Mouse (Mus musculus): ENCODE results near the gene Myh13. TPM values are rescaled to one million over a fixed set of nuclear protein-coding genes. Genes with fewer than 3 reads are reported as not detected.
A peak's percentile ranks its signal among the peaks of the same experiment; 100 is the strongest.

Myh13 gene
- under 1 TPM; 0.22 to 0.30 TPM for total RNA-seq (2021)
- long read RNA-seq, experiment 1, result 0 reads
- long read RNA-seq, experiment 2, partial matches to known transcripts, result 1 of 1 reads
- long read RNA-seq, experiment 2, other reads (novel, unspliced or antisense), result 0 of 1 reads

DNA sequence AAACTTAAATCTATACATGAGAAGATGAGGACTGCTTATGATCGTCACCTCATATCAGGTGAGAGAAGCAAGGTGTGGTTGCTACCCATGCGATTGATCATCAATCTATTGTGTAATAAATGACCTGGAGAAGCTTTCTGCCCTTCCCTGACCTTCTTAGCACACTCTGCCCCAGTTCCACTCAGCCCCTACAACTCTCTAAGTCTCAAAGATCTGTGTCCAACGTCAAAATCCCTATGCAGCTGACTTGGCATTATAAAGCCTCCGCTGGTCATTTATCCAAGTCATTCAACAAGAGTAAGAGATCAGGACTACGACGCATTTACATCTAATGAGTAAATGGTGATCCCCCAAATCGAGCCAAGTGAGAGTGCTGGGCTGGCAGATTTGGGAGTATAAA, at the start of gene Myh13:
TSS of gene Myh13 (plus strand) at position 301 of the 400 bp plus-strand sequence.
- no peak for DNase-seq (ENCODE audit: low spot score in 2 of 2)
- intact Hi-C loops (cut with DNase I), result no loop called here

DNA sequence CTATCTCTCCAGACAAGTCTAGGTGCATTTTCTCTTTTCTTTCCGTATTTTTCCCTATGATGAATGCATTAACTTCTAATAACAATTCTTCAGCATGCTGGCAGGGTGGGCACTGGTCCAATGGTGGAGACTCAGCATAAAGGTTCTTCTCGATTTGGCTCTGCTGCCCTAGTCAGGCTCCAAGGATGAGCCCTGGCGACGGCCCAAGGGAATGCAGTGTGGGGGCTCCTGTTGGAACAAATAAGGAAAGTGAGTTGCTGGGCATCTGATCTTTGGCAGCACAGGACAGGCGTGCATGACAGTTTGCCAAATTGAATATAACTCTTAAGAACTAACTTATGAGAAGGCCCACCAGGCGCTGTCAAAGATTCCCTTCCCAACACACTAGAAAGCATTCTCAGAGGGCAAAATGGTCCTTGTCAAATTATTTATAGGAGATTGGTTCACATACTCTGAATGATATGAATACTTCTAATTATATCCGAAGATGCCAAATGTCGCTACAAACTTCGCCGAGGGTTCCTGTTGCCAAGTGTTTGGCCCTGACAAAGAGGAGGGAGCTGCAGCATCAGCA, 44.8 kb upstream of the Myh13 start, which contains the start of gene Myh8:
TSS of gene Myh8 (plus strand) at position 524 of the 574 bp plus-strand sequence.
- intact Hi-C loops (cut with DNase I), result no loop called here
- no peak for DNase-seq (ENCODE audit: low spot score in 2 of 2)

DNA sequence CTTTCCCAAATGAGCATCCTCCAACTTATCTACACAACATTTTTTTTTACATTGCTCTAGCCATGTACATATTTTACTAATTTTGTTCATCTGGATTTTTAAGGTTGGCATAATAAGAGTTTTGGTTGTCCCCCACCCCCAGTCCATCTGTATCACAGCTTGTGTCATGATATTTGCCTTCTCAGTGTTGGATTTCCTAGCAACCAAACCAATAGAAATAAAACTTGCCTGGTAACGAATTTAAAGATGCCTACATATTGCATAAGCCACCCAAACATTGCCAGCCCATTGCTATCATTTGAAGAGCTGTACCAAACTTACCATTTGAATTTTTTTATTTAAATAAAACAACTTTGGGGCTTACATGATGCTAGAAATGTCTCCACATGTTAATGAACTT, 28.0 kb upstream of the Myh13 start:
- intact Hi-C loops (cut with DNase I), result no loop called here
- DNase-seq (ENCODE audit: low spot score in 2 of 2), result peak in 1 of 2 experiments; percentile 9

DNA sequence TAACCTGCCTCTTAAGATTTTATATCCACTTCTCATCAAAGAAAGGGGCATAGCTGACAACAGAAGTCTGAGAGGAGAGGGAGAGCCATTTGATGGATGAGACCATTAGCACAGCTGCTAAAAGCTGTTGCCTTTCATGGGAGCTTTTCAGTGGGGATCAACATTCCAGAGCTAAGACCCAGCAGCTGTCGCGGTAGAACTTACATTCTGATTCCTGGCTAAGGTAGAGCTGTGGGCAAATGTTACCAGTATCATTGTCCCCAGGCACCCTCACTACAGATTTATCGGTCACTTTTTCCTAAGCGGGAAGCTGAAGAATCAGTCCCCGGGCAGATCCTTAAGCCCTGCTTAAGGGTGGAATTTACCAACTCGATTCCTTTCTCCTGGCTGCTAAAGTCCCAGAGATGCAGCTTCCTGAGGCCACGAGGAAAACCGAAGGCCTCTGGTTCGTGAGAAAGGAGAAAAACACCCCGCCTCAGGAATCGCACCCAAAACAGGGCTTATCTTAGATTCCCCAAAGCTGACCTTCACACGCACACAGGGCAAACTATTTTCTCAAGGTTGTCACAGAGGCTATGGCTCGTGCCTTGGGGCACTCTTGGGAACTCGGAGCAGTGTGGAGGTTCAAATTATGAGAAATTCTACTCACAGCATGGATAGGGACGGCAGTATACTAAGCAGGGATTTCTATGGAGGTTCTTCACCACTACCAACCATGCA, 7.6 kb upstream of the Myh13 start:
- intact Hi-C loops (cut with DNase I), result no loop called here
- no peak for DNase-seq (ENCODE audit: low spot score in 2 of 2)

DNA sequence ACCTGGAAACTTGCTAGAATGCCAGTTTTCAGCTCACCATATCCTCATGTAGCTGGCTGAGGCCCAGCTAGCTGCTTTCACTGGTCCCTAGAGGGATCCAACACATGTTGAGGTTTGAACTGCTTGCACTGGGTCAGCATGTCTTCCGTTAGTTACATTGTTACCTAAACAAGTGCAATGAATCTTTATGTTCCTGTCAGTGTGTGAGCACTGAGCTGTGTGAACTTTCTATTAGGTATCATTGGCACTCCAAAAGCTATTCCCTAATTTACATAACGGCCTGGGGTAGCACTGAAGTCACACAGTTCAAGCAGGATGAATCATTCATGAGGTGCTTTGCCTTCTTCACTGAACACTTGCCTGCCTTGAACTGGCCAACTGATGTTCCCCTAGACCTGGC, 5.1 kb downstream of the Myh13 start:
- DNase-seq (ENCODE audit: low spot score in 2 of 2), result no peak
- intact Hi-C loops (cut with DNase I), result no loop called here

DNA sequence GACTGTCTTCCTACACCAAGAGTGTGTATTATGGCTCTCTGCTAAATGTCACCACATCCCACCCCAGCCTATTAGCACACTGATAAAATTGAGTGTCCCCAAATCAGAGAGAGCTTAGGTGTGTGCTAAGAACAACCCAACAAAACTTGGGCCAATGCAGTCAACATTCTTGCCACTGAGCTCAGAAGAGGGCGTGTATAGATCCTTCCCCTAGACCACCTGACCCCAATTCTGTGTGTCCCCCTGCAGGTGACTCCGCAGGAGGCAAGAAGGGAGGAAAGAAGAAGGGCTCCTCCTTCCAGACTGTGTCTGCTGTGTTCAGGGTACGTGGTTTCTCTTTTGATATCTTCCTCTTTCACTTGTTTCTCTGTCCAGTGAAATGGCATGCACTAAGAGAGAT, 23.1 kb downstream of the Myh13 start:
- intact Hi-C loops (cut with DNase I), result loop anchor here (5.0 kb wide), 1 partner anchor 97 kb away; no protein-coding TSS in a partner anchor
- DNase-seq (ENCODE audit: low spot score in 2 of 2), result no peak

DNA sequence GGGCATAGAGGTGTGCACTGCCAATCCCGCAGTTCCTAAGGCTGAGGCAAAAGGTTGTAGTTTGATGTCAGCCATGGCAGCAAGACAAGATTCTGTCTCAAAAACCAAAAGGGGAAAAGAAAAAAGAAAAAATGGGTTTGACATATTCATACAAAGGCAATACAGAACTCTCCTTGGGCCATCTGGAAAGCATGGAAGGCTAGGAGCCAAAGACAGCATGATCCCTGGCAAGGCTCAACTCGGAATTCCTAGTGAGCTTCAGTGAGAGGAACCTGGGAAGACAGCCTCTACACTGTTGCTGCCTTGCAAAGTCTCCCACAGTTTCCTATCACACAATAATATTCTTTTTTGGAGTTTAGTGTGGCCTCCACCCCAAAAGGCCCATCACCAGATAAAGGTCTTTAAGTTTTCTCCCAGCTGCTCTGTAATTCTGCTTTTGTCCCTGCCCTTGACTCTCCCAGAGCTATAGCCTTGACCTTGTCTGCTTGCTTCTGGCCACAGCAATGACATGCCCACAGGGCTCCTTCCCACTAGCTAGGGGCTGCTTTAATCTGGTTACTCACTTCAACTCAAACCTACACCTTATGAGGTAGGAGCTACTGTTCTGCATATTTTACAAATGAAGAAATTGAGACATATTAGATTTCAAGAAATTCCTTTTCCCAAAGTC, 23.9 kb downstream of the Myh13 start:
- intact Hi-C loops (cut with DNase I), result no loop called here

DNA sequence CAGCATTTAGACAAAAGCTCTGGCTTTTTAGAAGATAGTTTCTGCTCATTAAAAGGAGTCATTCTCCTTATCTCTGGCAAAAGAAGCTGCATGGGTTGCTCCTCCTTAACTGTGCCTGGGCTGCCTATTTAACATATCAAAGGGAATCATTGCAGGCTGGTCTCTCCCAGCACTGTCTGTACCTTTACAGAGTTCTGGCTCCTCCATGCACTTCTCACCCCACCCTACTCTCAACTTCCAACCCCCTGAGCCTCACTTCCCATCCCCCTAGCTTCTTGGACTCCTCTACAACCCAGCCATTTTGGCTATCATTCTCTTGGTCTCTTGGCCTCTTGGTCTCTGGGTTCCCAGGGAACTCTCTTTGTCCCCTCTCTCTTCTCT, 24.4 kb downstream of the Myh13 start:
- DNase-seq (ENCODE audit: low spot score in 2 of 2), result no peak
- intact Hi-C loops (cut with DNase I), result no loop called here

More for the DNA sequence above, 23.9 kb downstream of the Myh13 start:
- DNase-seq (ENCODE audit: low spot score in 2 of 2), result no peak

DNA sequence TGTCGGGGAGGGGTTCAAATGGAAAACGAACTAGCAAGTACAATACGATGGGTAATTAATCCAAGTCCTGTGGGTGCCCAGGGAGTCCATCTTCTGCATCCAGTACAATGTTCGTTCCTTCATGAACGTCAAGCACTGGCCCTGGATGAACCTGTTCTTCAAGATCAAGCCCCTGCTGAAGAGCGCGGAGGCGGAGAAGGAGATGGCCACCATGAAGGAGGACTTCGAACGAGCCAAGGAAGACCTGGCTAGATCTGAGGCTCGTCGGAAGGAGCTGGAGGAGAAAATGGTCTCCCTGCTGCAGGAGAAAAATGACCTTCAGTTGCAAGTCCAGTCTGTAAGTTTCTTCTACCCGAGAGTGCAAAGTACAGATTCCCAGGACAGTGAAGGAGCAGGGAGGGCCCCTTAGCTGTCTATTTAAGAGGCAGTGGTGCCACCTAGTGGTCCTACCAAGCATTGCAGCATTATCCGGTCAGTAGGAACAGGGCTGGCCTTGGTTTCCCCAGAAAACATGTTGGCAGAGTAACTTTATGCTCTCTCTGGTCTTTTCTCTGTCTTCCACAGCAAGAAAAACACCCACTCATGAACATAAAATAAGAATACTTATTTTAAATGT, 28.8 kb downstream of the Myh13 start:
- intact Hi-C loops (cut with DNase I), result loop anchor here (1.0 kb wide), 1 partner anchor 240 kb away; no protein-coding TSS in a partner anchor
- DNase-seq (ENCODE audit: low spot score in 2 of 2), result peak; percentile 80 to 88

DNA sequence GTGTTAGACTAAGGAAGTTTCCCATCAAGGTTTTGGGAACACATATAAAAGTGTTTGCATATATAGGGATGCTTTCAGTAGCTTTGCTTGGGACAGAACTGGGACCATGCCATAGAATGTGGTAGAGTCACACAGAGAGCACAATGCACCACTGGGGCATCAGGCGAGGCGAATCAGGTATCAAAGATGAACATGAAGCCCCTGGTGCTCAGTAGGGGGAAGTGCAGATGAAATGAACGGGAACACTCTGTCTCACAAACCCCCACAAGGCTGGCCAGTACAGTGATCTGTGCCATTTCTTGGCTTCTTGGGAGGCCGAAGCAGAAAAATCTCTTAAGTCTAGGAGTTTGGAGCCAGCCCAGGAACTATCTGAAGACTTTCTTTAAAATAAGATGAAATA, 31.6 kb downstream of the Myh13 start:
- intact Hi-C loops (cut with DNase I), result no loop called here

DNA sequence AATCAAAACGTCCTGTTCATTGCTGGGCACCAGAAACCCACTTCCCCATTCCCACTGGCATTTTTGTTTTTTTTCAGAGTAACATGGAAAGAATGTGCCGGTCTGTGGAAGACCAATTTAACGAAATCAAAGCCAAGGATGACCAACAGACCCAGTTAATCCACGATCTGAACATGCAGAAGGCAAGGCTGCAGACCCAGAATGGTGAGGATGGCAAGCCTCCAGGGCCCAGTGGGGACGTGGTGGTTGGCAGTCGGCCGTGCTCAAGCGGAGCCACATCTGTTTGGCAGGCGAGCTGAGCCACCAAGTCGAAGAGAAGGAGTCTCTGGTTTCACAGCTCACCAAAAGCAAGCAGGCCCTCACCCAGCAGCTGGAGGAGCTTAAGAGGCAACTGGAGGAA, 36.6 kb downstream of the Myh13 start:
- no peak for DNase-seq (ENCODE audit: low spot score in 2 of 2)
- intact Hi-C loops (cut with DNase I), result no loop called here

More for the DNA sequence above, 31.6 kb downstream of the Myh13 start:
- DNase-seq (ENCODE audit: low spot score in 2 of 2), result no peak

DNA sequence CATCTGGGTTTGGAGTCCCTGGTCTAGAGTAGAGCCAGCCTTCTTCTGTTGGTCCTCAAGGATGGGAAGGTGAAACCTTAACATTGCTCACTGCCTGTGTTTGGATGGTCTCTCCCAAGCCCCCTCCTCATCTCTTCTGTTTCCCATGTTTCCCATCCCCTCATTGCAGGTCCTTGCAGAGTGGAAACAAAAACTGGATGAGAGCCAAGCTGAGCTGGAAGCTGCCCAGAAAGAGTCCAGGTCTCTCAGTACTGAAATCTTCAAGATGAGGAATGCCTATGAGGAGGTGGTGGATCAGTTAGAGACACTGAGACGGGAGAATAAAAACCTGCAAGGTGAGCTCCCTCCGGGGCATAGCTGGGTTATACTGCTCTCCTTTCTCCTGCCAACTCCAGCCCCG, 40.8 kb downstream of the Myh13 start:
- no peak for DNase-seq (ENCODE audit: low spot score in 2 of 2)
- intact Hi-C loops (cut with DNase I), result no loop called here

DNA sequence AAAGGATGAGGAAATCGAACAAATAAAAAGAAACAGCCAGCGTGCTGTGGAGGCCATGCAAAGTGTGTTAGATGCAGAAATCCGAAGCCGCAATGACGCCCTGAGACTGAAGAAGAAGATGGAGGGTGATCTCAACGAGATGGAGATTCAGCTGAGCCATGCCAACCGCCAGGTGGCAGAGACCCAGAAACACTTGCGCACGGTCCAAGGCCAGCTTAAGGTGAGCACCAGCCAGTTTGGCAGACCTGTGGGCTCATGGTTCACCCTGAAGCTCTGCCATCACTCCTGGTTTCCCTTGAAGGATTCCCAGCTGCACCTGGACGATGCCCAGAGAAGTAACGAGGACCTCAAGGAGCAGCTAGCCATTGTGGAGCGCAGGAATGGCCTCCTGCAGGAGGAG, 43.1 kb downstream of the Myh13 start:
- intact Hi-C loops (cut with DNase I), result no loop called here

DNA sequence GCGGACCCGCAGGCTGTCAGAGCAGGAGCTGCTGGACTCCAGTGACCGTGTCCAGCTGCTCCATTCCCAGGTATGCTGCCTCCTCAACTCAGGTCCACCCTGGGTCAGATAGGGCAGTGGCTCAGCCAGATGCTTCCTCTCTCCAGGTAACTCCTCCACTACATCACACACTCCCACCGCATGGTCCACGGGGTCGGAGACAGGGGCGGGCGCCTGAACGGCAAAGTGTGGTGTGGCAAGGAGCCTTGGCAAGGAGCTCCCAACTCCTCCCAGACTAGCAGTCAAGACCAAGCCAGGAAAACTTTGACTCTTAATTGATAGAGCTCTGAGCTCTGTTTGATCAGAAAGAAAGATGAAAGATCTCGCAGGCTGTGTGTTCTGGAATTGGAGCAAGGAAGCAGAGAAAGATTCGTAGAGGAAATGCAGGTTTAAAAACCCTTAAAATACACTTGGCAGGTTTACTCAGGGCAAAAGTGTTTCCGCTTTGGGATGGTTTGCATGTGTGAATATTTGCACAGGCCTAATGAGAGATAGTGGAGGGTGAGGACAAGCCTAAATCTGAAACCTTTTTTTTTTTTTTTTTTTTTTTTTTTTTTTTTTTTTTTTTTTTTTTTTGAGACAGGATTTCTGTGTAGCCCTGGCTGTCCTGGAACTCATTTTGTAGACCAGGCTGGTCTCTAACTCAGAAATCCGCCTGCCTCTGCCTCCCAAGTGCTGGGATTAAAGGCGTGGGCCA, 43.7 kb downstream of the Myh13 start:
- intact Hi-C loops (cut with DNase I), result no loop called here
- no peak for DNase-seq (ENCODE audit: low spot score in 2 of 2)

More for the DNA sequence above, 43.1 kb downstream of the Myh13 start:
- DNase-seq (ENCODE audit: low spot score in 2 of 2), result no peak

DNA sequence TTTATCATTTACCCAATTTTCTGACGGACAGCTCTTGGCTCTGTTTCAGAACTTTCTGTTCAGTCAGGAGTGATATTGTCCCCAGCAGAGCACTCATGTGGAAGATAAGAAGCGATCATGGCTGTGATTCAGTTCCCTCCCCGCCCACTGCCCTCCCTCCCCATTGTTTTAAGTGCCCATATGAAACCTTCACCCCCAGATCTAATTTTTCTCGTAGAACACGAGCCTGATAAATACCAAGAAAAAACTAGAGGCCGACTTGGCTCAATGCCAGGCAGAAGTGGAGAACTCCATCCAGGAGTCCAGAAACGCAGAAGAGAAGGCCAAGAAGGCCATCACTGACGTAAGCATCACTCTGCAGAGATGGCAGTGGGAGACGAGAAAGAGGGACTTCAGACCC, 45.5 kb downstream of the Myh13 start:
- no peak for DNase-seq (ENCODE audit: low spot score in 2 of 2)
- intact Hi-C loops (cut with DNase I), result no loop called here

DNA sequence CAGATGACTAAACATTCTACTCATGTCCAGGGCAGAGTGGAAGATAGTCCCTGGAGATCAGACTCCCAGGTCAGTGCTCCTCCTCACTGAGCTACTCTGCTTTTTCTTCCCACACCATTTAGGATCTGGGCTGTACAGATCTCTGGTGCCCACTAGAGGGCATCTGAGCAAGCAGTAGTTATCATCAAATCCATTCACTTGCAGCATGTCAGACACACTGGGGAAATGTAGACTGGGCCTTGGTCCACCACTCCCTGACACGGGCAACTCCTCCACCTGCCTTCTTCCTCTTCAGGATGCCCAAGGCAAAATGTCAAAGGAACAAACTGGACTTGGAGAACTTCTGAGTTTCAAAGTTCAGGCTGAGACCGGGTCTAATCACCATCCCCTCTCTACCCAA, 51.9 kb downstream of the Myh13 start:
- intact Hi-C loops (cut with DNase I), result loop anchor here (5.0 kb wide), 2 partner anchors 84 to 304 kb away; partner anchors contain the start of gene Gas7
- DNase-seq (ENCODE audit: low spot score in 2 of 2), result peak; percentile 30 to 42

DNA sequence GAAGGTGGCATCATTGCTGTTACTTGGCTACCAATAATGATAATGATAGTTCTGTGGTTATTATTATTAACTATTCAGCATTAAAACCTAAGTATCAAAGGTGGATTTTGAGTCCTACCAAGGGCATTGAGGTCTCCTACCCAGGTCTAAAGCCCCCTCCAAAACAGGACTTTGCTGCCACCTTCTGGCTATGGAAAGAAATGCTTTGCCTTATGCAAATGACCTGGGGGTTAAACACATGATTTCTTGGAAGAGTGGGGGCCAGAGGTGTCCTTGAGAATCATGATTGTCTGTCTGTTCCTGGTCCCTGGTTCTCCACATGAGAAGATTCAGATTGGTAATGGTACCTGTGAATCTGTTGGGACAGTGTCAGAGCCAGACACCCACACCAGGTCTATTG, 54.9 kb downstream of the Myh13 start:
- DNase-seq (ENCODE audit: low spot score in 2 of 2), result no peak
- intact Hi-C loops (cut with DNase I), result no loop called here

DNA sequence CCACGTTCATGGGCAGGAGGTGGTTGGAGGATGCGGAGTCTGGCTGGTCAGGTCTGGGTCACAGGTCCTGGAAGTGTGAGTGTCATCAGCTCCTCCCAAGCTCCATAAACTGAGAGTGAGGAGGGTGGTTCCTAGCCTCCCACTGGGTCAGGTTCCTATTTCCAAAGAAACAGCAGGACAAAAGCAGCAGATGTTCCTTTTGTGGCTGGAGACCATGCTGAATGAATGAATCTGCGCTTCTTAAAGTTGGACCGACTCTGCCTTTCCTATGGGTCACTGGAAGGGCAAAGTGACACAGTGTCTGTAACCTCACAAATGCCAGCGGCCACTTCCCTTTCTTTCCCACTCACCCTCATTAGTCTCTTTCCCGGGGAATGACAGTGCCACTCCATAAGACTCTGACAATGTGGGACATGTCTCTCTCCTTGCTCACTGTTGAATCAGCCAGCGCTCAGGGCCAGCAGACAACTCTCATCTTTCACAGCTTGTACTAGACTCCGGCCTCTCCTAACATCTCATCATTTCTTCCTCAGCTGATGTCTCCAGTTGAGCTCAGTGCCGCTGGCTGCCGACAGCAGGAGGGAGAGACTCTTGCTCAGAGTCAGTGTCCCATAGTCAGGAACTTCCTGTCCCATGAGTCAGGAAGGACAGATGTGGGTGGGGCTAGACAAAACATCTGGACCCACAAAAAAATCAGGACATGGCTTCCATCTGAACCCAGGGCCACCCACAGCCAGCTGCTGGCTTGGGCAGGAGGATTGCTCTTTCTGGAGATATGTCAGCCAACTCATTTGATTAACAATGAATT, 58.4 kb downstream of the Myh13 start:
- DNase-seq (ENCODE audit: low spot score in 2 of 2), result no peak
- intact Hi-C loops (cut with DNase I), result no loop called here
